Mouse (Mus musculus) MEL (cell line): ENCODE measurements at regions not wholly inside any gene's neighbourhood (a gene's known extent, or its start where the extent isn't known, plus 50 kb on each side); places are given as distances from the start of the nearest gene placed in this dataset.

ENCODE experiments used
- CTCF ChIP-seq, 3 experiments: IDR thresholded peaks in 2 of 3; conservative IDR thresholded peaks in 1 of 3; 2 replicates each; pipeline ENCODE4 v1.5.1; 2011 to 2012; ENCODE audit warnings: low read length in 3 of 3, low read depth in 2 of 3, mild to moderate bottlenecking in 2 of 3, improper control_type of control experiment in 1 of 3, inconsistent platforms in 1 of 3, mixed read lengths in 1 of 3, moderate library complexity in 1 of 3; ENCODE audit not compliant: control insufficient read depth in 1 of 3, insufficient read depth in 1 of 3, poor library complexity in 1 of 3, severe bottlenecking in 1 of 3
- NRF1 ChIP-seq: IDR thresholded peaks from 2 replicates; pipeline ENCODE4 v1.6.1; 2014; ENCODE audit warnings: low read depth, mild to moderate bottlenecking, inconsistent platforms, low read length, improper control_type of control experiment, moderate library complexity; ENCODE audit not compliant: poor library complexity, insufficient read depth, severe bottlenecking

GRCm38 (mm10) chr9:41334462-41335241, 173.2 kb upstream of the Ubash3b start:
- no peak for TF ChIP-seq NRF1
- TF ChIP-seq CTCF (IDR thresholded peaks at IDR 0.05 in 2 of 3, conservative IDR thresholded peaks at IDR 0.05 in 1 of 3; ENCODE audit: control insufficient read depth in 1 of 3, insufficient read depth in 1 of 3, low read depth in 2 of 3, low read length in 3 of 3, poor library complexity in 1 of 3, severe bottlenecking in 1 of 3), result no peak
